8 mouse cellular contexts compared by ENCODE assay signal in the genomic region with DNA sequence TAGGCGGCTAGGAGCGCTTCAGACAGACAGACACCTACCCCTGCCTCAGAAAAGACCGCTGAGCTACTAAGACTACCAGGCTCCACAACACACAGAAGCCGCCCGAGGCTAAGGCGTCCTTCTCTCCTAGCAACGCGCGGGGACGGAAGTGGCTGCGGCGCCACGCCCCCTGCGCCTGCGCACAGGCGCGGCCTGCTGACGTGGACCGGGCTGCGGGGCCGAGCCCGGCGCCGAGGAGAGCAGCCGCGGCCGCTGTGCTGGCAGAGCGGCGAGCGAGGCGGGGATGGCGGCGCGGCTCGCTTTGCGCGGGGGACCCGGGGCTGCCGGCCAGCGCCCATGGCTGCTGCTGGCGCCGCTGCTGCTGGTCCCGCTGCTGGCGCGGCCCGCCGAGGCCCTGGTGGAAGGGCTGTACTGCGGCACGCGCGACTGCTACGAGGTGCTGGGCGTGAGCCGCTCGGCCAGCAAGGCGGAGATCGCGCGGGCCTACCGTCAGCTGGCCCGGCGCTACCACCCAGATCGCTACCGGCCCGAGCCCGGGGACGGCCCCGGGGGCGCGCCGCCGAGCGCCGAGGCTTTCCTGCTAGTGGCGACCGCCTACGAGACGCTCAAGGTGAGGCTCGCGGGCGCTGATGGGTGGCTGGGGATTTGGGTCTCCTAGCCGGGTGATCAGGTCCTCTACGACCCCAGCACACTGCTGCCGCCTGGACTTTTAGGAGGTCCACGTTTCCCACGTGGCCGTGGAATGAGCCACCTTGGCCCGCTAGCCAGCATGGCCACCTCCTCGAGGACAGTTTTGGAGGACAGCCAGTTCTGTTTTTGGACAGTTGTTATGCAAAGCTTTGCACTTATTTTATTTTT. TPM values are rescaled to one million over a fixed set of nuclear protein-coding genes. Genes with fewer than 3 reads are reported as not detected.
A peak's percentile ranks its signal among the peaks of the same experiment; 100 is the strongest.
DNase-seq lines count a peak whose midpoint lies in the region; ATAC-seq and TF ChIP-seq lines count a peak whose summit lies in the region.

Gm20503 (plus strand) TSS at position 263 of the 858 bp plus-strand sequence.

- TF ChIP-seq POLR2A in testis, adult 2 months (IDR thresholded peaks at IDR 0.05; ENCODE audit: control insufficient read depth, low read depth, low read length): peak; percentile 95

- no peaks in the 10 kb centered on the region for H3K9me3 ChIP-seq in ES-E14 (ENCODE audit: control insufficient read depth, insufficient read depth, low read depth, low read length)
- H3K9me3 ChIP-seq in forebrain, embryonic 15.5 days: no peaks in the 10 kb centered on the region
- no peaks in the 10 kb centered on the region for H3K9me3 ChIP-seq in neural tube, embryonic 14.5 days (ENCODE audit: control insufficient read depth, low read length)

- peak; percentile 88 for DNase-seq in ES-E14 (ENCODE audit: low read depth, low spot score)
- DNase-seq in cerebellum, adult 11-12 months: peak; percentile 92
- DNase-seq in heart, postnatal 25 days (ENCODE audit: low spot score): peak; percentile 87
- peak; percentile 89 to 92 for DNase-seq in layer of hippocampus, adult 18-20 months (ENCODE audit: low spot score in 2 of 2)
- peak; percentile 92 to 94 for DNase-seq in lung, adult 18-20 months

- intact Hi-C loops in heart, postnatal 25 days (cut with DNase I): no loop called here

- peak; percentile 100 for ATAC-seq in forebrain, embryonic 15.5 days (replicated peaks)
- ATAC-seq in neural tube, embryonic 14.5 days (ENCODE audit: low read depth): peak; percentile 99

- no peaks in the 10 kb centered on the region for H3K27me3 ChIP-seq in forebrain, embryonic 15.5 days
- no peaks in the 10 kb centered on the region for H3K27me3 ChIP-seq in neural tube, embryonic 14.5 days (ENCODE audit: control insufficient read depth, insufficient read depth, low read length)
- no peaks in the 10 kb centered on the region for H3K27me3 ChIP-seq in testis, adult 2 months (ENCODE audit: control insufficient read depth, insufficient read depth, low read length)

- no peak for TF ChIP-seq CTCF in testis, adult 2 months (IDR thresholded peaks at IDR 0.05; ENCODE audit: control insufficient read depth, insufficient read depth, insufficient replicate concordance, low read depth, low read length)

- no peak within 1 kb of the TSS for H3K27ac ChIP-seq in ES-E14 (ENCODE audit: insufficient read depth, low read depth, low read length, poor library complexity, severe bottlenecking)
- H3K27ac ChIP-seq in forebrain, embryonic 15.5 days (replicated peaks): peak within 1 kb of the TSS; percentile 94
- peak within 1 kb of the TSS; percentile 89 for H3K27ac ChIP-seq in neural tube, embryonic 14.5 days (ENCODE audit: low read depth, low read length)
- H3K27ac ChIP-seq in testis, adult 2 months (ENCODE audit: control insufficient read depth, insufficient read depth, low read depth, low read length): peak within 1 kb of the TSS; percentile 84

- no peaks in the 10 kb centered on the region for H3K36me3 ChIP-seq in ES-E14 (ENCODE audit: control insufficient read depth, insufficient read depth, low read length, poor library complexity, severe bottlenecking)
- no peaks in the 10 kb centered on the region for H3K36me3 ChIP-seq in forebrain, embryonic 15.5 days
- H3K36me3 ChIP-seq in neural tube, embryonic 14.5 days (ENCODE audit: control insufficient read depth, insufficient read depth, low read length): no peaks in the 10 kb centered on the region
- no peaks in the 10 kb centered on the region for H3K36me3 ChIP-seq in testis, adult 2 months (ENCODE audit: control insufficient read depth, insufficient read depth, low read length)

- H3K4me1 ChIP-seq in ES-E14 (ENCODE audit: control insufficient read depth in 2 of 2, insufficient read depth in 2 of 2, low read length in 2 of 2, poor library complexity in 1 of 2): peaks cover 0 to 3% of the 10 kb centered on the region in 2 experiments; a peak in 1 of 4 replicates
- H3K4me1 ChIP-seq in forebrain, embryonic 15.5 days: peaks cover 22% of the 10 kb centered on the region
- H3K4me1 ChIP-seq in neural tube, embryonic 14.5 days (ENCODE audit: control insufficient read depth, insufficient read depth, low read length): peaks cover 14% of the 10 kb centered on the region
- peaks cover 8% of the 10 kb centered on the region for H3K4me1 ChIP-seq in testis, adult 2 months (ENCODE audit: control insufficient read depth, insufficient read depth, low read length)

- in situ Hi-C loops in ES-E14 (cut with MboI; ENCODE audit: low sequenced_read_pairs in 2 of 2, unreplicated experiment in 2 of 2): no loop called here

- under 1% methylated on average over 70 of the region's 89 CpGs for WGBS in forebrain, embryonic 15.5 days
- WGBS in neural tube, embryonic 14.5 days: under 1% methylated on average over 54 of the region's 89 CpGs

- peak within 1 kb of the TSS; percentile 91 to 95 for H3K4me3 ChIP-seq in ES-E14 (ENCODE audit: insufficient read depth in 1 of 2, low read depth in 1 of 2, low read length in 2 of 2, poor library complexity in 1 of 2, severe bottlenecking in 1 of 2)
- H3K4me3 ChIP-seq in forebrain, embryonic 15.5 days: peak within 1 kb of the TSS; percentile 79
- peak within 1 kb of the TSS; percentile 89 for H3K4me3 ChIP-seq in neural tube, embryonic 14.5 days (ENCODE audit: low read depth, low read length)
- peak within 1 kb of the TSS; percentile 96 for H3K4me3 ChIP-seq in testis, adult 2 months (ENCODE audit: control insufficient read depth, low read depth, low read length)

- peak within 1 kb of the TSS; percentile 94 for H3K9ac ChIP-seq in ES-E14 (ENCODE audit: insufficient read depth, low read depth, low read length, poor library complexity, severe bottlenecking)
- H3K9ac ChIP-seq in forebrain, embryonic 15.5 days (replicated peaks): peak within 1 kb of the TSS; percentile 90
- peak within 1 kb of the TSS; percentile 93 for H3K9ac ChIP-seq in neural tube, embryonic 14.5 days (replicated peaks; ENCODE audit: low read depth, low read length)

- H3K4me2 ChIP-seq in forebrain, embryonic 15.5 days (replicated peaks): peak within 1 kb of the TSS; percentile 67
- peak within 1 kb of the TSS; percentile 87 for H3K4me2 ChIP-seq in neural tube, embryonic 14.5 days (ENCODE audit: low read depth, low read length)

TF ChIP-seq in ES-E14, 5 proteins besides CTCF, POLR2A, EP300 and RAD21:
- TF ChIP-seq HCFC1 (IDR thresholded peaks at IDR 0.05; ENCODE audit: borderline replicate concordance, insufficient read depth, low read length): peak; percentile 44; the same call in 1 of the 2 replicates
- TF ChIP-seq ZNF384 (IDR thresholded peaks at IDR 0.05; ENCODE audit: low read depth, low read length): no peak

RNA-seq across cellular contexts. Expression of gene Gm20503, which starts in this region (rescaled TPM):
- total RNA-seq in ES-E14 (2012; rRNA removed): not detected in 2 replicates
- polyA plus RNA-seq in forebrain, embryonic 15.5 days (2015; fragmentation: Nextera tagmentation; extraction: Ambion mirVana): 3.6 and 5.9 TPM in 2 replicates
- 1 to 10 TPM; 4.8 to 7.4 TPM for total RNA-seq in heart, postnatal 25 days (2021)
- total RNA-seq in layer of hippocampus, adult 18-20 months (2021): 1 to 10 TPM; 2.6 to 3.6 TPM
- 8.4 and 10.2 TPM in 2 replicates for polyA plus RNA-seq in neural tube, embryonic 14.5 days (2014; fragmentation: Nextera tagmentation; extraction: Ambion mirVana)
- not detected in 2 replicates for polyA plus RNA-seq in testis, adult 2 months (2012; rRNA removed)

Comparison
In these comparisons a context has a peak if more than half of its experiments do, and no peak if none do; other contexts are left out.
1. Peak in DNase-seq, H3K4me3 ChIP-seq and H3K9ac ChIP-seq in ES-E14; RNA of the gene not detected or under 1 TPM.